Mouse (Mus musculus): ENCODE measurements around the gene Sugp2. TPM values are rescaled to one million over a fixed set of nuclear protein-coding genes. Genes with fewer than 3 reads are reported as not detected.

Sugp2 gene
- polyA plus RNA-seq, 1 experiment: 28.9 TPM

GRCm38 (mm10) chr8:70219107-70219684 lies 14.8 kb upstream of the Sugp2 start:
- TF ChIP-seq POLR2A (IDR thresholded peaks at IDR 0.05; ENCODE audit: low read depth, low read length) (no peak), CTCF (IDR thresholded peaks at IDR 0.05; ENCODE audit: borderline replicate concordance, insufficient read depth, low read length) (no peak)
- no peaks in the 10 kb centered on the region for H3K4me1 ChIP-seq (ENCODE audit: control insufficient read depth, insufficient read depth, low read length)
- H3K4me3 ChIP-seq (ENCODE audit: insufficient read depth, low read length): no peak overlapping the region
- H3K27ac ChIP-seq (ENCODE audit: insufficient read depth, low read length): no peak overlapping the region

- TF ChIP-seq CTCF (IDR thresholded peaks at IDR 0.05; ENCODE audit: borderline replicate concordance, insufficient read depth, low read length) (no peak), POLR2A (IDR thresholded peaks at IDR 0.05; ENCODE audit: low read depth, low read length) (no peak)
- no peak overlapping the region for H3K4me3 ChIP-seq (ENCODE audit: insufficient read depth, low read length)
- no peaks in the 10 kb centered on the region for H3K4me1 ChIP-seq (ENCODE audit: control insufficient read depth, insufficient read depth, low read length)
- H3K27ac ChIP-seq (ENCODE audit: insufficient read depth, low read length): no peak overlapping the region
Measured at GRCm38 (mm10) chr8:70220236-70220840, 13.7 kb upstream of the Sugp2 start.

- Histone ChIP-seq H3K27ac (ENCODE audit: insufficient read depth, low read length) (no peak overlapping the region), H3K4me1 (ENCODE audit: control insufficient read depth, insufficient read depth, low read length) (no peaks in the 10 kb centered on the region), H3K4me3 (ENCODE audit: insufficient read depth, low read length) (no peak overlapping the region)
- no peak for TF ChIP-seq CTCF (IDR thresholded peaks at IDR 0.05; ENCODE audit: borderline replicate concordance, insufficient read depth, low read length)
- TF ChIP-seq POLR2A (IDR thresholded peaks at IDR 0.05; ENCODE audit: low read depth, low read length): no peak
Measured at GRCm38 (mm10) chr8:70220911-70221310, 13.1 kb upstream of the Sugp2 start.

- H3K4me3 ChIP-seq (ENCODE audit: insufficient read depth, low read length): no peak overlapping the region
- TF ChIP-seq POLR2A (IDR thresholded peaks at IDR 0.05; ENCODE audit: low read depth, low read length) (no peak), CTCF (IDR thresholded peaks at IDR 0.05; ENCODE audit: borderline replicate concordance, insufficient read depth, low read length) (no peak)
- H3K4me1 ChIP-seq (ENCODE audit: control insufficient read depth, insufficient read depth, low read length): no peaks in the 10 kb centered on the region
- no peak overlapping the region for H3K27ac ChIP-seq (ENCODE audit: insufficient read depth, low read length)
Measured at GRCm38 (mm10) chr8:70222041-70222440, 12.0 kb upstream of the Sugp2 start.

GRCm38 (mm10) chr8:70223341-70223740 lies 10.7 kb upstream of the Sugp2 start:
- H3K4me1 ChIP-seq (ENCODE audit: control insufficient read depth, insufficient read depth, low read length): no peaks in the 10 kb centered on the region
- no peak overlapping the region for H3K27ac ChIP-seq (ENCODE audit: insufficient read depth, low read length)
- TF ChIP-seq CTCF (IDR thresholded peaks at IDR 0.05; ENCODE audit: borderline replicate concordance, insufficient read depth, low read length) (peak; percentile 55), POLR2A (IDR thresholded peaks at IDR 0.05; ENCODE audit: low read depth, low read length) (no peak)
- no peak overlapping the region for H3K4me3 ChIP-seq (ENCODE audit: insufficient read depth, low read length)

- no peak overlapping the region for H3K27ac ChIP-seq (ENCODE audit: insufficient read depth, low read length)
- no peak for TF ChIP-seq POLR2A (IDR thresholded peaks at IDR 0.05; ENCODE audit: low read depth, low read length)
- no peak for TF ChIP-seq CTCF (IDR thresholded peaks at IDR 0.05; ENCODE audit: borderline replicate concordance, insufficient read depth, low read length)
- no peaks in the 10 kb centered on the region for H3K4me1 ChIP-seq (ENCODE audit: control insufficient read depth, insufficient read depth, low read length)
- no peak overlapping the region for H3K4me3 ChIP-seq (ENCODE audit: insufficient read depth, low read length)
Measured at GRCm38 (mm10) chr8:70227997-70228396, 6.0 kb upstream of the Sugp2 start.

- Histone ChIP-seq H3K4me3 (ENCODE audit: insufficient read depth, low read length) (no peak overlapping the region), H3K27ac (ENCODE audit: insufficient read depth, low read length) (no peak overlapping the region), H3K4me1 (ENCODE audit: control insufficient read depth, insufficient read depth, low read length) (peaks cover under 1% of the 10 kb centered on the region)
- TF ChIP-seq CTCF (IDR thresholded peaks at IDR 0.05; ENCODE audit: borderline replicate concordance, insufficient read depth, low read length): no peak
- TF ChIP-seq POLR2A (IDR thresholded peaks at IDR 0.05; ENCODE audit: low read depth, low read length): no peak
Measured at GRCm38 (mm10) chr8:70230837-70231236, 3.2 kb upstream of the Sugp2 start.

- Histone ChIP-seq H3K4me3 (ENCODE audit: insufficient read depth, low read length) (peak overlapping the region; percentile 65), H3K27ac (ENCODE audit: insufficient read depth, low read length) (no peak overlapping the region), H3K4me1 (ENCODE audit: control insufficient read depth, insufficient read depth, low read length) (peaks cover 6% of the 10 kb centered on the region)
- TF ChIP-seq CTCF (IDR thresholded peaks at IDR 0.05; ENCODE audit: borderline replicate concordance, insufficient read depth, low read length) (no peak), POLR2A (IDR thresholded peaks at IDR 0.05; ENCODE audit: low read depth, low read length) (no peak)
Measured at GRCm38 (mm10) chr8:70233606-70234005, 420 bp upstream of the Sugp2 start.

- peaks cover 6% of the 10 kb centered on the region for H3K4me1 ChIP-seq (ENCODE audit: control insufficient read depth, insufficient read depth, low read length)
- peak overlapping the region; percentile 77 for H3K27ac ChIP-seq (ENCODE audit: insufficient read depth, low read length)
- H3K4me3 ChIP-seq (ENCODE audit: insufficient read depth, low read length): peak overlapping the region; percentile 95
- no peak for TF ChIP-seq CTCF (IDR thresholded peaks at IDR 0.05; ENCODE audit: borderline replicate concordance, insufficient read depth, low read length)
- TF ChIP-seq POLR2A (IDR thresholded peaks at IDR 0.05; ENCODE audit: low read depth, low read length): no peak
Measured at GRCm38 (mm10) chr8:70234781-70235128, 729 bp downstream of the Sugp2 start.

- no peak overlapping the region for H3K4me3 ChIP-seq (ENCODE audit: insufficient read depth, low read length)
- peaks cover 6% of the 10 kb centered on the region for H3K4me1 ChIP-seq (ENCODE audit: control insufficient read depth, insufficient read depth, low read length)
- TF ChIP-seq POLR2A (IDR thresholded peaks at IDR 0.05; ENCODE audit: low read depth, low read length) (no peak), CTCF (IDR thresholded peaks at IDR 0.05; ENCODE audit: borderline replicate concordance, insufficient read depth, low read length) (no peak)
- H3K27ac ChIP-seq (ENCODE audit: insufficient read depth, low read length): peak overlapping the region; percentile 62; the same call in 1 of the 2 replicates
Measured at GRCm38 (mm10) chr8:70237842-70238241, 3.8 kb downstream of the Sugp2 start.

Measured in embryonic fibroblast, embryonic 13.5 days (primary cell).